Mouse (Mus musculus) megakaryocyte, embryonic 14.5 days (primary cell): ENCODE data around the gene Amt. TPM values are rescaled to one million over a fixed set of nuclear protein-coding genes. Genes with fewer than 3 reads are reported as not detected.
"Not testable (repeated sequence)": the region's sequence is repeated elsewhere in the genome, so short reads cannot be mapped to it uniquely, and the experiment has no call there.

Experiments
- H3K27me3 ChIP-seq: replicated peaks from 2 replicates; pipeline ENCODE3; 2012; ENCODE audit warnings: inconsistent platforms
- H3K36me3 ChIP-seq: replicated peaks from 2 replicates; pipeline ENCODE3; 2012; ENCODE audit warnings: low read length, inconsistent platforms, mixed read lengths
- H3K4me1 ChIP-seq: 2 replicates; pipeline ENCODE4 v1.6.1; 2012; ENCODE audit warnings: inconsistent platforms
- H3K4me3 ChIP-seq: replicated peaks from 2 replicates; pipeline ENCODE3; 2012; ENCODE audit warnings: moderate library complexity, mild to moderate bottlenecking, inconsistent platforms
- H3K9me3 ChIP-seq: 2 replicates; pipeline ENCODE4 v1.6.1; 2012; ENCODE audit warnings: inconsistent platforms
- FLI1 ChIP-seq: IDR thresholded peaks from 2 replicates; pipeline ENCODE4 v1.6.1; 2012; ENCODE audit warnings: low read length, inconsistent platforms, mixed read lengths
- GATA1 ChIP-seq: IDR thresholded peaks from 3 replicates; pipeline ENCODE4 v1.6.1; 2012; ENCODE audit warnings: mixed read lengths, low read length, inconsistent platforms, borderline replicate concordance
- polyA plus RNA-seq: library from polyadenylated mRNA; stranded (reverse); fragments of >175 nt; gene quantifications from 2 replicates; pipeline ENCODE4 v1.2.3, GENCODE M21; 2012; ENCODE audit warnings: low replicate concordance; ENCODE audit not compliant: insufficient read depth

Gene Amt
- polyA plus RNA-seq, 1 experiment, result 1.9 TPM

DNA sequence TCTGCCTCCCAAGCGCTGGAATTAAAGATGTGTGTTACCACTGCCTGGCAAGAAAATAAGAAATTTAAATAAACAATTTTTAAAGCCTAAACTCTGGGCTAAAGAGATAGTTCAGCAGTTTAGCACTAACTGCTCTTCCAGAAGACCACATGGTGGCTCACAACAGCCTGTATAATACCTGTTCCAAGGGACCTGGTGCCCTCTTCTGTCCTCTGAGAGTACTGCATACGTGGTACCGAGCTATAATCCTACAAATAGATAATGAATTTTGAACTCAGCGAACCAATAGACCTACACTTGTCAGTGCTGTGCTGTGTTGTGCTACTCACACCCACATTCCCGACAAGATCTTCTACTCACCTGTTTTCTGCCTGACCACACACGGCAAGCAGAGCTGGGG, 12.2 kb upstream of the Amt start:
- TF ChIP-seq FLI1, result no peak
- TF ChIP-seq GATA1, result no peak
- Histone ChIP-seq H3K4me3 (peak overlapping the region; percentile 70), H3K9me3 (no peaks in the 10 kb centered on the region), H3K36me3 (no peaks in the 10 kb centered on the region), H3K27me3 (no peaks in the 10 kb centered on the region), H3K4me1 (peaks cover 20% of the 10 kb centered on the region)

DNA sequence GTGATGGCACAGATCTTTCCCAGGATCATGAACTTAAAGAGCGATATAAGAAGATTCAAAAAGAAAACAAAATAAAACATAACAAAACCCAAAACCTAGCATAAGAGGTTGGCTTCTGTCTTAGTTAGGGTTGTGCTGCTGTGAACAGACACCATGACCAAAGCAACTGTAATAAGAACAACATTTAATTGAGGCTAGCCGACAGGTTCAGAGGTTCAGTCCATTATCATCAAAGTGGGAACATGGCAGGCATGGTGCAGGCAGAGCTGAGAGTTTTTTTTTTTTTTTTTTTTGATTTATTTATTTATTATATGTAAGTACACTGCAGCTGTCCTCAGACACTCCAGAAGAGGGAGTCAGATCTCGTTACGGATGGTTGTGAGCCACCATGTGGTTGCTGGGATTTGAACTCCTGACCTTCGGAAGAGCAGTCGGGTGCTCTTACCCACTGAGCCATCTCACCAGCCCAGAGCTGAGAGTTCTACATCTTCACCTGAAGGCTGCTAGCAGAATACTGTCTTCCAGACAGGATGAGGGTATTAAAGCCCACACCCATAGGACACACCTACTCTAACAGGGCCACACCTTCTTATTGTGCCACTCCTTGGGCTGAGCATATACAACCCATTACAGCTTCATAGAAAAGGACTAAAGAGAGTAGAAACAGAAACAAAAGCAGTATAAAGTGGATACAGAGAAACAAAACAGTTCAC, 9.0 kb upstream of the Amt start:
- H3K4me1 ChIP-seq, result peaks cover 24% of the 10 kb centered on the region
- not testable (repeated sequence) for H3K9me3 ChIP-seq, H3K27me3 ChIP-seq, H3K36me3 ChIP-seq, H3K4me3 ChIP-seq

DNA sequence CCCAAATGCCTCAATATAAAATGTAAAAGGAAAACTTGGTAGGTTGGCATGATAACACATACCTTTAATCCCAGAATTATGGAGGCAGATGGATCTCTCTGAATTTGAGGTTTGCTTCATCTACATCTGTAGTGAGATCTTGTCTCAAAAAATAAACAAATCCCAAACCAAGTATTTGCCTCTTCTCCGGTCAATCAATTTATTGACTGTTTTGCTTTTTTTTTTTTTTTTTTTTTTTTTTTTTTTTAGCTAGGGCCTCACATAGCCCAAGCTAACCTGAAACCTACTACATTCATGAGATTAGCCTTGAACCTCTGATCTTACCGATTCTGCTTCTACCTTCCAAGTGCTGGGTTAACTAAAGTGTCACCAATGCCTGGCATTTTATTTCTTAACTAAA, 7.3 kb upstream of the Amt start:
- no peak overlapping the region for H3K4me3 ChIP-seq
- no peak for TF ChIP-seq GATA1
- no peak for TF ChIP-seq FLI1

DNA sequence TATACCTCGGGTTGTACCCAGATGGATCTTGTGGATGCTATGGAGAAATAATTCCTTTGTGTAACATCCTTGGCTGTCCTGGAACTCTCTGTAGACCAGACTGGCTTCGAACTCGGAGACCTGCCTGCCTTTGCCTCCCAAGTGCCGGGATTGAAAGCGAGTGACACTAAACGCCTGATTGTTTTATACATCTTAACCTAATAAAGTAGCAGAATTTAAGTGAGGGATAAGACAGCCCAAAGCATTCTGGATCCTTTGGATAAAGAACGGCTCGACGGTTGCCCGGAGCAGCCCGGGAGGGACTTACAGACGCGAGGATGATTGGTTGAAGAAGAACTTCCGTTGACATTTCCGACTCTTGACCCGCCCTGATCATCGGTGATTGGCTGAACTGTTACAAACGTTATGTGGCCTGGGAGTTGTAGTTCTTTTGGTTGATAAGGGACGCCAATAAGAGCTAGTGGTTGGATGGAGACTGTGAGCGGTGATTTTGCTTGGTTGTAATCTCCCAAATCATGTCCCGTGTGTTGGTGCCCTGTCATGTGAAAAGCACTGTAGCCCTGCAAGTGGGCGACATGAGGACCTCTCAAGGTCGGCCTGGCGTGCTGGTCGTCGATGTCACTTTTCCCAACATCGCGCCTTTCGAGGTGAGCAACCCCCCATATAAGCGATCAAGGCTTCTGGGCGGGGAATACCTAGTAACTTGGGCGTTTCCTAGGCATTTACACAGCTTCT, 6.5 kb upstream of the Amt start, which contains the start of gene Nicn1:
Gene Nicn1 (plus strand): TSS at position 414 of the 735 bp plus-strand sequence.
- Histone ChIP-seq H3K27me3 (no peaks in the 10 kb centered on the region), H3K4me3 (peak within 1 kb of the TSS; percentile 94), H3K9me3 (no peaks in the 10 kb centered on the region), H3K4me1 (peaks cover 27% of the 10 kb centered on the region), H3K36me3 (no peaks in the 10 kb centered on the region)
- TF ChIP-seq FLI1 (no peak), GATA1 (peak; percentile 32; the same call in 1 of the 3 replicates)

More for the DNA sequence above, 7.3 kb upstream of the Amt start:
- Histone ChIP-seq H3K27me3 (no peaks in the 10 kb centered on the region), H3K4me1 (peaks cover 29% of the 10 kb centered on the region), H3K36me3 (no peaks in the 10 kb centered on the region), H3K9me3 (no peaks in the 10 kb centered on the region)

DNA sequence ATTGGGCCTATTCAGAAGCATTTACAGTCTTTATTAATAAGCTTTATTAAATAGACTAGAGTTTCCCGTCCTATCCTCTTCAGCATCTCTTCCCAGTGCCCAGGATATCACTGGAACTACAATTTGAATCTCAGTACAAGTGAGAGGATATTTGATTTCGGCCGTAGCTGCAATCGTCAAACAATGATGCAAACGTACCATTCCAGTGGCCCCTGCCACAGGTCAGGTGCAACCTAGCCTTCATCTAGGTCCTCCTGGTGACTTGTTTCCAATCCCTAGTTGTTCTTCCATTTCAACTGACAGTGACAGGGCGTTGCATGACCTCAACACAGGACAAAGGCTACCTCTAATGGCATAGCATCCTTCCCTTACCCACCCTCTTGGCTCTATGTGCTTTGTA, 5.9 kb upstream of the Amt start:
- no peaks in the 10 kb centered on the region for H3K9me3 ChIP-seq
- TF ChIP-seq GATA1 (no peak), FLI1 (no peak)
- peaks cover under 1% of the 10 kb centered on the region for H3K27me3 ChIP-seq
- H3K36me3 ChIP-seq, result no peaks in the 10 kb centered on the region
- H3K4me1 ChIP-seq, result peaks cover 27% of the 10 kb centered on the region
- peak overlapping the region; percentile 94 for H3K4me3 ChIP-seq

DNA sequence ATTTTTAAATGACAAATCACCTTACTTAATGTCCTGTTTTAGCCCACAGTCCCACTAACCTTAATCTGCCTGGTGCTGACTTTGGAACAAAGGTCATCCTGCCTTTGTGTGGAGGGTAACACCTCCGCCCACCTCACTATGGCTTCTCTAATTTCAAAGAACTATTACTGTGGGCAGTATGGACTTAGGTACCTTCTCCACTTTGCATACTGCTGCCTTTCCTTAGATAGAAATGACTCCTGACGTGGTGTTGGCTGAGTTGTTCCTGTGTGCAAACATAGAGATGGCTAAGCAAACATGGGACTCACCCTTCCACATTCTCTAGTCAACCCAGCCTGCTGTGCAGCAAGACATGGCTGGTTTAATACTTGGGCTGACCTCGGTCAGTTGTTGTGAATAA, 5.2 kb downstream of the Amt start:
- TF ChIP-seq FLI1, result no peak
- TF ChIP-seq GATA1, result no peak
- Histone ChIP-seq H3K9me3 (no peaks in the 10 kb centered on the region), H3K36me3 (peaks cover 41% of the 10 kb centered on the region), H3K4me3 (no peak overlapping the region), H3K27me3 (no peaks in the 10 kb centered on the region), H3K4me1 (peaks cover 36% of the 10 kb centered on the region)

DNA sequence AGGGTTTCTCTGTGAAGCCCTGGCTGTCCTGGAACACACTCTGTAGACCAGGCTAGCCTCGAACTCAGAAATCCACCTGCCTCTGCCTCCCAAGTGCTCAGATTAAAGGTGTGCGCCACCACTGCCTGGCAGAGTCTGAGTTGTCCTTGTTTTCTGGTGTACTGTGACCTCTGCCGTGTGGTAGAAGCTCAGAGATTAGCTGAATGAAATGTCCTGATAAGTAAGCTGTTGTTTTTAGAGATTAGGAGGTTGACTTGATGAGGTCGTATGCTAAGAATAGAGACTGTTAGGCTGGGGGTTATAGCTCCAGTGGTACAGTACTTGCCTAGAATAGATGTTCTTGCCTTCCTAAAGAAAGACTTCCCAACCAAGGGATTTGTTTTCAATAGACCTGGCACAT, 8.1 kb downstream of the Amt start:
- H3K4me1 ChIP-seq, result peaks cover 54% of the 10 kb centered on the region
- no peaks in the 10 kb centered on the region for H3K27me3 ChIP-seq
- peak overlapping the region; percentile 94 for H3K4me3 ChIP-seq
- H3K9me3 ChIP-seq, result no peaks in the 10 kb centered on the region
- H3K36me3 ChIP-seq, result peaks cover 45% of the 10 kb centered on the region
- TF ChIP-seq GATA1 (no peak), FLI1 (no peak)

DNA sequence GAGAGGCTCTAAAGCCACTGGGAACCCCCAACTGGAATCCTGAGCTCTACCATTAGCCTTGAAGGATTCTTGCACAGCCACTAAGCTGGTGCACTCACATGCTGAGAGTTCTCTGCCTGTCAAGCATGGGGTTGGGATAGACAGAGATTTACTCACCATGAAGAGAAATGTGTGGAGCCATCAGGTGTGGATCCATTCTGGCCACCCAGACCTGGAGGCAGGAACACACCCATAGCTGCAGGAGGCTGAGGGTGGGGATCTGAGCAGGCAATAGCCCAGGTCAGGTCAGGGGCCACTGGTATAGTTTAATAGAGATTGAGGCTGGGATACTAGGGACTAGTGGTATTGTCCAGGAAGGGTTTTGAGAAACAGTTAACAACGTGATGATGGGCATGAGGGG, 8.5 kb downstream of the Amt start:
- Histone ChIP-seq H3K36me3 (peaks cover 46% of the 10 kb centered on the region), H3K4me1 (peaks cover 58% of the 10 kb centered on the region), H3K4me3 (peak overlapping the region; percentile 94), H3K27me3 (no peaks in the 10 kb centered on the region), H3K9me3 (no peaks in the 10 kb centered on the region)
- TF ChIP-seq GATA1, result no peak
- TF ChIP-seq FLI1, result no peak

DNA sequence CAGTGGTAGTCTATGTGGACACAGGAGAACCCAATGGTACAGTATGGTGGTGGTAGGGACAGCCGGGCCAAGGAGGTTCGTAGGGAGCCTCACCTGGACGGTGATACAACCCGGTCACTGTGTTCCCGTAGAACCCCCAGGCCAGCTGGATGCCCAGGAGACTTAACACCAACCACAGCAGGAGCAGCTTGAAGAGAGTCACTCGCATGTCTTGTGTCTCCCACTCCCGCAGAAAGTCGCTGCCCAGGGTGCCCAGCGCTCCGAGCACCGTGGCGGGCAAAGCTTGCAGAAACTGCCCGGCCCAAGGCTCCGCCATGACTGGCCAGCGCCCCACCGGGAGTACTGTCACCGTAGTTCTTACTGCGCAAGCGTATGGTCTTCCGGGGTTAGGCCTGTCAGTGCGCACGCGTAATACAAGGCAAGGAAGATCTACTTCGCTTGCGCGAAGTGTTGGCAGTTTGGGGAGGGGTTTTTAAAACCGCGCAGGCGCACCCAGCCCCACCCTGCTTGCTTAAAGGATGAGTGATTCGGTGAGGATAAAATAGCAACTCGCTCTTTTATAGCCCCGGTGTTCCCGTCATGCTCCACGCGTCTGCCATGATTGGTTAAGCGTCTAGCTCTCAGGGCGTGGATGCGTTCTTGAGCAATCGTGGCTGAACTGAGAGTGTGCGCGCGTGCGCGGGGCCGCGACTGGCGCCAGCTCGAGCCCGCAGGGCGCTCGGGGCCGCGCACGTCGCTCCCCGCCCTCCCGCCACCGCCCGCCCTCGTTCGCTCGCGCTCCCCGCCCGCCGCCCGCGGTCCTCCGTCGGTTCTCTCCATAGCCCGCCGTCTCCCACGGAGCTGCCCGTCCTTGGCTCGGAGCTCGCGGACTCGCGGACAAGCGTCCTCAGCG, 9.2 kb downstream of the Amt start, which contains the start of the genes Rhoa and Tcta:
Gene Rhoa (plus strand): TSS at position 501 of the 892 bp plus-strand sequence.
Gene Tcta (minus strand): TSS at position 532 of the 892 bp plus-strand sequence.
- TF ChIP-seq FLI1 (no peak), GATA1 (no peak)
- Histone ChIP-seq H3K27me3 (no peaks in the 10 kb centered on the region), H3K36me3 (peaks cover 44% of the 10 kb centered on the region), H3K4me3 (peak within 1 kb of the TSS; percentile 94), H3K4me1 (peaks cover 65% of the 10 kb centered on the region), H3K9me3 (no peaks in the 10 kb centered on the region)
